Comparison of ENCODE assay signal across 22 mouse cellular contexts in the genomic region with DNA sequence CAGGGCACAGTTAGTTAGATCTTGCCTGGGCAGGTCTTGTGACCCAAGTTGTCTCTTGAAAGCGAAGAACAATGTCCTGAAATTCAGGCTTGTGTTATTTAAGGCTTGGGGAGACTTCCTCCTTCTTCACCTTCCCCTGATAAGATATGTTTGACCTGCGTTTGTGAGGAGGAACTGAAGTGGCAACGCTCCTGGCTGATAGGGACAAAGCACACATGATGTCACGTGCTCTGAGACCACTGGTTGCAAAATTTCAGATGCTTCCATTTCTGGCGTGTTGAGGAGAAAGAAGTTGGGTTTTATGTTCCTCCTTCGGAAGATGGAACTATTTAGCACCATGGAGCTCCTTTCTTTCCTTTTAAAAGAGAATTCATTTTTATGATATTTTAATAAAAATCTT. TPM values are rescaled to one million over a fixed set of nuclear protein-coding genes. Genes with fewer than 3 reads are reported as not detected.
DNase-seq lines count a peak whose midpoint lies in the region; ATAC-seq lines count a peak whose summit lies in the region.
"Had no signal": no experiment of that assay in that cellular context is flagged by ENCODE, and none has a peak within 500 bp of the region (broad histone marks: within the 10 kb centered on the region; RNA-seq: fewer than 3 reads in every experiment).

No protein-coding gene starts in this region.

- H3K4me2 ChIP-seq in liver, embryonic 16.5 days (ENCODE audit: low read depth, low read length), result no peak overlapping the region
- H3K4me2 ChIP-seq: midbrain, embryonic 12.5 days had no signal

- H3K9me3 ChIP-seq in liver, embryonic 16.5 days (replicated peaks; ENCODE audit: control insufficient read depth, low read length), result no peaks in the 10 kb centered on the region
- H3K9me3 ChIP-seq: midbrain, embryonic 12.5 days had no signal

- no peak overlapping the region for H3K9ac ChIP-seq in liver, embryonic 16.5 days (ENCODE audit: low read depth, low read length)
- H3K9ac ChIP-seq: liver, embryonic 14.5 days; midbrain, embryonic 12.5 days had no signal

- H3K36me3 ChIP-seq in liver, embryonic 16.5 days (ENCODE audit: control insufficient read depth, insufficient read depth), result no peaks in the 10 kb centered on the region
- H3K36me3 ChIP-seq: midbrain, embryonic 12.5 days had no signal

- no peak overlapping the region for H3K4me3 ChIP-seq in liver, embryonic 16.5 days (ENCODE audit: low read depth, low read length)
- H3K4me3 ChIP-seq: midbrain, embryonic 12.5 days had no signal

- ATAC-seq in liver, embryonic 16.5 days (ENCODE audit: low read depth), result 0 out of 2 replicates have a peak, but pooled peaks have one; percentile 15
- peak; percentile 47 for ATAC-seq in neutrophil, adult 5-6 weeks (ENCODE audit: extremely low read depth, insufficient number of reproducible peaks, low FRiP score, poor library complexity, severe bottlenecking)
- ATAC-seq: forebrain, embryonic 14.5 days had no signal

- H3K4me1 ChIP-seq in liver, embryonic 16.5 days (ENCODE audit: control insufficient read depth, low read depth, low read length), result no peaks in the 10 kb centered on the region; the same call in 1 of the 2 replicates
- H3K4me1 ChIP-seq: midbrain, embryonic 12.5 days had no signal

- H3K27ac ChIP-seq in liver, embryonic 16.5 days (ENCODE audit: low read length), result peak overlapping the region; percentile 50
- H3K27ac ChIP-seq: liver, embryonic 14.5 days; midbrain, embryonic 12.5 days had no signal

- peak; percentile 42 to 44 for DNase-seq in lung, adult 18-20 months
- DNase-seq in lung, postnatal 14 days, result no peak
- DNase-seq in MEL-GATA-1-ER (ENCODE audit: extremely low read depth, low read depth), result peak; percentile 89
- DNase-seq in frontal cortex, postnatal 10 days (ENCODE audit: low spot score in 2 of 2), result no peak
- DNase-seq in adrenal gland, postnatal 36 days, result no peak
- DNase-seq: adrenal gland, adult 2 months; cerebellum, adult 9-10 months; embryo, embryonic 11 days; heart, adult 18-20 months; heart, postnatal 10 days; kidney, adult 2 months; kidney, postnatal 36 days; thymus, postnatal 25 days had no signal

- H3K27me3 ChIP-seq in liver, embryonic 16.5 days (ENCODE audit: control insufficient read depth, insufficient read depth, low read depth, low read length), result no peaks in the 10 kb centered on the region
- H3K27me3 ChIP-seq: midbrain, embryonic 12.5 days had no signal

- 15% methylated on average over 6 of the region's 6 CpGs for WGBS in liver, embryonic 16.5 days (ENCODE audit: insufficient replicate concordance)

RNA-seq across cellular contexts. Expression of gene Khdc3, which starts 15.8 kb away (rescaled TPM):
- 0.05 and 0.08 TPM in 2 replicates for polyA plus RNA-seq in liver, embryonic 16.5 days (2015; fragmentation: Nextera tagmentation; extraction: Ambion mirVana)
- total RNA-seq in neutrophil, adult 5-6 weeks (2017), result 8.7 and 10.7 TPM in 2 replicates
- under 1 TPM; 0.30 to 0.43 TPM for total RNA-seq in adrenal gland, postnatal 36 days (2021)
- total RNA-seq: gastrocnemius, adult 18-20 months; heart, postnatal 10 days had no signal
- polyA plus RNA-seq: C2C12; forebrain, embryonic 14.5 days; midbrain, embryonic 12.5 days had no signal

RNA-seq across cellular contexts. Expression of gene Gm20509, which starts 16.4 kb away (rescaled TPM):
- not detected in 2 replicates for polyA plus RNA-seq in liver, embryonic 16.5 days (2015; fragmentation: Nextera tagmentation; extraction: Ambion mirVana)
- not detected in 2 replicates for total RNA-seq in neutrophil, adult 5-6 weeks (2017)
- under 1 TPM in 1 of 2 experiments, not detected in 1; 0.40 TPM for total RNA-seq in adrenal gland, postnatal 36 days (2021)
- total RNA-seq: gastrocnemius, adult 18-20 months; heart, adult 18-20 months; heart, postnatal 10 days; left cerebral cortex, postnatal 36 days had no signal
- polyA plus RNA-seq: adrenal gland, adult 2 months; C2C12; forebrain, embryonic 14.5 days; kidney, adult 2 months; liver, embryonic 14.5 days; midbrain, embryonic 12.5 days; stomach, embryonic 14.5 days had no signal

RNA-seq across cellular contexts. Expression of gene Rsl24d1, which starts 27.4 kb away (rescaled TPM):
- polyA plus RNA-seq in liver, embryonic 16.5 days (2015; fragmentation: Nextera tagmentation; extraction: Ambion mirVana), result 33.3 and 34.9 TPM in 2 replicates
- 38.6 and 52.1 TPM in 2 replicates for total RNA-seq in neutrophil, adult 5-6 weeks (2017)
- 10 to 100 TPM; 63.9 to 73.6 TPM for total RNA-seq in adrenal gland, postnatal 36 days (2021)

RNA-seq across cellular contexts. Expression of gene Rab27a, which starts 41.2 kb away (rescaled TPM):
- polyA plus RNA-seq in liver, embryonic 16.5 days (2015; fragmentation: Nextera tagmentation; extraction: Ambion mirVana), result 6.7 and 6.8 TPM in 2 replicates
- 150 and 155 TPM in 2 replicates for total RNA-seq in neutrophil, adult 5-6 weeks (2017)
- total RNA-seq in adrenal gland, postnatal 36 days (2021), result 10 to 100 TPM; 23.2 to 35.5 TPM

RNA-seq across cellular contexts. Expression of gene Pigb, which starts 45.7 kb away (rescaled TPM):
- 4.7 and 5.0 TPM in 2 replicates for polyA plus RNA-seq in liver, embryonic 16.5 days (2015; fragmentation: Nextera tagmentation; extraction: Ambion mirVana)
- total RNA-seq in neutrophil, adult 5-6 weeks (2017), result 9.6 and 10.8 TPM in 2 replicates
- total RNA-seq in adrenal gland, postnatal 36 days (2021), result 10 to 100 TPM; 12.2 to 15.5 TPM

Comparison
In these comparisons a context has a peak if more than half of its experiments do, and no peak if none do; other contexts are left out.
1. DNase-seq: peak in lung, adult 18-20 months (2 of 2) and MEL-GATA-1-ER (single experiment); none in lung, postnatal 14 days (single experiment), frontal cortex, postnatal 10 days (0 of 2) and adrenal gland, postnatal 36 days (0 of 2).